Mouse (Mus musculus) testis, adult 2 months (tissue): ENCODE measurements at regions not wholly inside any gene's neighbourhood (a gene's known extent, or its start where the extent isn't known, plus 50 kb on each side); places are given as distances from the start of the nearest gene placed in this dataset.

Experiments
- H3K27ac ChIP-seq: fragments of 200-500 bp; 2 replicates; pipeline ENCODE4 v1.5.1; 2012; ENCODE audit warnings: low read depth, low read length; ENCODE audit not compliant: control insufficient read depth, insufficient read depth
- H3K27me3 ChIP-seq: fragments of 200-500 bp; 2 replicates; pipeline ENCODE4 v1.6.1; 2012; ENCODE audit warnings: mild to moderate bottlenecking, low read length, moderate library complexity; ENCODE audit not compliant: control insufficient read depth, insufficient read depth
- H3K36me3 ChIP-seq: fragments of 200-500 bp; 2 replicates; pipeline ENCODE4 v1.6.1; 2012; ENCODE audit warnings: mild to moderate bottlenecking, low read length; ENCODE audit not compliant: control insufficient read depth, insufficient read depth
- H3K4me1 ChIP-seq: fragments of 200-500 bp; 2 replicates; pipeline ENCODE4 v1.6.1; 2012; ENCODE audit warnings: low read length; ENCODE audit not compliant: control insufficient read depth, insufficient read depth
- H3K4me3 ChIP-seq: fragments of 200-500 bp; 2 replicates; pipeline ENCODE4 v1.5.1; 2012; ENCODE audit warnings: low read depth, mild to moderate bottlenecking, low read length, moderate library complexity, mixed read lengths; ENCODE audit not compliant: control insufficient read depth
- CTCF ChIP-seq: fragments of 200-500 bp; IDR thresholded peaks from 2 replicates; pipeline ENCODE4 v1.5.1; 2012; ENCODE audit warnings: low read depth, mild to moderate bottlenecking, inconsistent platforms, low read length, moderate library complexity; ENCODE audit not compliant: control insufficient read depth, insufficient read depth, insufficient replicate concordance
- POLR2A ChIP-seq: fragments of 200-500 bp; IDR thresholded peaks from 2 replicates; pipeline ENCODE4 v1.6.1; 2012; ENCODE audit warnings: low read depth, mild to moderate bottlenecking, inconsistent platforms, low read length, moderate library complexity; ENCODE audit not compliant: control insufficient read depth

- H3K27ac ChIP-seq: no peak overlapping the region; the same call in 1 of the 2 replicates
- H3K36me3 ChIP-seq: no peaks in the 10 kb centered on the region
These were observed 69.2 kb upstream of the Thbs1 start for GRCm38 (mm10) chr2:118042380-118043055.

GRCm38 (mm10) chr2:118044666-118045065 lies 67.0 kb upstream of the Thbs1 start:
- TF ChIP-seq CTCF (no peak), POLR2A (no peak)
- H3K27ac ChIP-seq: no peak overlapping the region
- no peaks in the 10 kb centered on the region for H3K27me3 ChIP-seq
- no peaks in the 10 kb centered on the region for H3K4me1 ChIP-seq
- H3K36me3 ChIP-seq: no peaks in the 10 kb centered on the region
- H3K4me3 ChIP-seq: no peak overlapping the region

More at GRCm38 (mm10) chr2:118042380-118043055, 69.2 kb upstream of the Thbs1 start:
- TF ChIP-seq POLR2A: no peak
- TF ChIP-seq CTCF: no peak
- H3K4me1 ChIP-seq: no peaks in the 10 kb centered on the region
- H3K4me3 ChIP-seq: no peak overlapping the region
- no peaks in the 10 kb centered on the region for H3K27me3 ChIP-seq

GRCm38 (mm10) chr2:118050326-118050725 lies 61.4 kb upstream of the Thbs1 start:
- Histone ChIP-seq H3K36me3 (no peaks in the 10 kb centered on the region), H3K27ac (no peak overlapping the region), H3K4me1 (no peaks in the 10 kb centered on the region), H3K27me3 (no peaks in the 10 kb centered on the region), H3K4me3 (no peak overlapping the region)
- TF ChIP-seq CTCF: no peak
- TF ChIP-seq POLR2A: no peak

DNA sequence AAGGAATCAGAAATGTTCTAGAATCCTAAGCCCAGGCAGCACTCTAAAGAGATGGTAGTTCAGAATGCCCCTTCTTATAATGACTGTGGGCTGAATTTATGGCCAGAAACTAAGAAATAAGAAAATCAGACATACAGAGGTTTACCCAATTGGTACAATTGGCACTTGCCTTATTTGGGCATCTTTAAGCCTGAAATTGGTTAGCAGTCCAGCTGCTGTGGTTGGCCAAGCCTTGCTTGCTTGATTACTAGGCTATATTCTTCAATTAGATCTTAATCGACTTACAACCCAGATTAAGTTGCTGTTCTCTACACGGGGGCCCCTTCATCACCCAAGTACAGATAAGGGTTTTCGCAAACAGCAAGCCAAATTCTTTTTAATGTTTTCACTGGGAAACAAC lies 60.1 kb upstream of the Thbs1 start:
- Histone ChIP-seq H3K27me3 (no peaks in the 10 kb centered on the region), H3K36me3 (no peaks in the 10 kb centered on the region), H3K4me1 (no peaks in the 10 kb centered on the region), H3K4me3 (no peak overlapping the region), H3K27ac (no peak overlapping the region)
- no peak for TF ChIP-seq CTCF
- no peak for TF ChIP-seq POLR2A

DNA sequence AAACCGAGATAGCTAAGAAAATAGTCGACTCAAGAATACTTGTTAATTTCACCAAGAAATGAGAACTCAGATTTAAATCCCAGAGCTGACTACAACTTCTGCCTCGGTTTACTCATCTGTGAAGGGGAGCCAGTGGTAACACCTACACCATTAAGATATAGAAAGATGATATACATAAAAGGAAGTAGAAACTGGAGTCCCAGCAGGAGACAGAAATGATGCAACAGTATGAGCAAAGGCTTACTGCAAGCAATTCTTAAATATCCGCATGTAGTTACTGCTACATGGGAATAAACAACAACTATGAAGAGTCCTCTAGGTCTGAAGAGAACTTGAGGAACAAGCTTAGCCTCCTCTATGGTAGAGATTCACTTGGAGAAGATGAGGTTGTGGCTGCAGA lies 58.2 kb upstream of the Thbs1 start:
- Histone ChIP-seq H3K36me3 (no peaks in the 10 kb centered on the region), H3K4me3 (no peak overlapping the region), H3K27ac (no peak overlapping the region), H3K4me1 (no peaks in the 10 kb centered on the region), H3K27me3 (no peaks in the 10 kb centered on the region)
- no peak for TF ChIP-seq POLR2A
- TF ChIP-seq CTCF: no peak

DNA sequence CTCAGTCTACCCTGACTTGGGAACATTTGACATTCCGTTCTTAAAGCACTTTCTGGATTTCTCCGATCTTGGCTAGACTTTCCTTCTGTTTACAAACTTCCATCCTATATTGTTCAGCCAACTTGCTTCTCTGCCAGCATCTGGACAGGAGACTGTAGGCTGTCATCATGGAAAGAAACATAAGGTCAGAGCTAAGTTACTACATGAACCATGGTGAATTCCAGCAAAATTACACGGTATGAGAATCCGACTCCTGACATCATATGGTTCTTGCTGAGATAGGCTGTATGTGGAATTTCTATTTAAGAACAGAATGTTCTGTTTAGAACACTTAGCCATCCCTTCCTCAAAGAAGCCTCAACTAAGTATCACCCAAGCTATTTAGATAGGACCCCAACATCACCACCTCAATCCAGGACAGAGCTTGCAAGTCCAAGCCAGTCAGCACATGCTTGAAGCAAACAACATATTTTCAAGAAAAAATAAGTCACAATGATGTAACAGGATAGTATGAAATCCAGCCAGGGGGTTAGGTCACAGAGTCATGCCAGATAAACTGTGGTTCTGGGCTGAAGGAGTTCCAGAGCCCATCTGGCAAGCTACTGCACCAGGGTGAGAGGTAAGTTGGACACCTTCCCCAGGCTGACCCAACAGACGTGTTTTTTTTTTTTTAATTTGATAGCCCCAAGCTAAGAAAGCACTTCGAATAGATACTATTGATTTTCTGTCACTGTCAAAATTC lies 52.9 kb upstream of the Thbs1 start:
- TF ChIP-seq POLR2A (no peak), CTCF (no peak)
- Histone ChIP-seq H3K36me3 (no peaks in the 10 kb centered on the region), H3K4me1 (no peaks in the 10 kb centered on the region), H3K27me3 (no peaks in the 10 kb centered on the region), H3K4me3 (no peak overlapping the region), H3K27ac (no peak overlapping the region)

DNA sequence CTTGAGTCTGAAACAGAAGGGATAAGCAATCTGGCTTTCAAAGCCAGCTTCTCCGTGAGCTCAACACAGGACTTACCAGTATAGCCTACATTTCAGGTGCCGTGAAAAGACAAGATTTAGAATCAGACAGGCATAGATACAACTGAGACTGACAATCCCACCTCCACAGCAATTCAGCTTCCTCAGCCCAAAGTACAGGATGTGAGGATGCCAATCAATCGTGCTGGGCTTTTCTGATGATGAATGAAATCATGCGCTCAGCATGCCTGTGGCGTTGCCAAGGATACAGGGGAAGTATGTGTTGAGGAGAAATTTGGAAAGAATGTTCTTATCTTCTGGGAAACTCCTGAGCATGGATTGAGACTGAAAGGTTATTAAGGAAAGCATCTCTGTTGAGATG lies 50.4 kb upstream of the Thbs1 start:
- Histone ChIP-seq H3K36me3 (no peaks in the 10 kb centered on the region), H3K27me3 (no peaks in the 10 kb centered on the region), H3K27ac (no peak overlapping the region), H3K4me1 (0 out of 2 replicates have a peak, but pooled peaks cover under 1% of the 10 kb centered on the region), H3K4me3 (no peak overlapping the region)
- no peak for TF ChIP-seq CTCF
- TF ChIP-seq POLR2A: no peak
